Mouse (Mus musculus): ENCODE results near the gene Pdf.

GRCm38 (mm10) chr8:107046976-107047375 is 1.4 kb downstream of the Pdf start:
- TF ChIP-seq CTCF (IDR thresholded peaks at IDR 0.05; ENCODE audit: low read depth) (no peak), EP300 (IDR thresholded peaks at IDR 0.05; ENCODE audit: low read depth) (no peak)

Measured in liver, embryonic 14.5 days (tissue).